Mouse (Mus musculus) limb, embryonic 11.5 days (tissue): Measurements from ENCODE around the gene Olfr1532-ps1. TPM values are rescaled to one million over a fixed set of nuclear protein-coding genes. Genes with fewer than 3 reads are reported as not detected.

Source experiments
- polyA plus RNA-seq: library from polyadenylated mRNA; unstranded; fragments of >200 nt; fragmentation: Nextera tagmentation; extraction: Ambion mirVana; gene quantifications from 2 replicates; pipeline ENCODE4 v1.2.1, GENCODE M21; 2014

The Olfr1532-ps1 gene
- polyA plus RNA-seq, 1 experiment from 2014 or later = not detected

Other genes starting within 250 kb of the Olfr1532-ps1 start
- not detected in 2 replicates for gene Olfr693, start 227.4 kb upstream of the Olfr1532-ps1 start, polyA plus RNA-seq
- not detected in 2 replicates for gene Olfr694, start 216.2 kb upstream of the Olfr1532-ps1 start, polyA plus RNA-seq
- gene Olfr695, start 191.6 kb upstream of the Olfr1532-ps1 start, polyA plus RNA-seq = not detected in 2 replicates
- not detected in 2 replicates for gene Olfr697, start 165.6 kb upstream of the Olfr1532-ps1 start, polyA plus RNA-seq
- not detected in 2 replicates for gene Olfr698, start 152.6 kb upstream of the Olfr1532-ps1 start, polyA plus RNA-seq
- not detected in 2 replicates for gene Olfr699, start 114.8 kb upstream of the Olfr1532-ps1 start, polyA plus RNA-seq
- not detected in 2 replicates for gene Olfr700, start 99.2 kb upstream of the Olfr1532-ps1 start, polyA plus RNA-seq
- not detected in 2 replicates for gene Olfr701, start 93.9 kb upstream of the Olfr1532-ps1 start, polyA plus RNA-seq
- gene Olfr702, start 74.1 kb upstream of the Olfr1532-ps1 start, polyA plus RNA-seq = not detected in 2 replicates
- not detected in 2 replicates for gene Olfr703, start 64.6 kb upstream of the Olfr1532-ps1 start, polyA plus RNA-seq
- gene Olfr704, start 44.8 kb upstream of the Olfr1532-ps1 start, polyA plus RNA-seq = not detected in 2 replicates
- gene Olfr705, start 31.1 kb upstream of the Olfr1532-ps1 start, polyA plus RNA-seq = not detected in 2 replicates
- not detected in 2 replicates for gene Olfr706, start 19.8 kb upstream of the Olfr1532-ps1 start, polyA plus RNA-seq
- not detected in 2 replicates for gene Olfr707, start 6.8 kb upstream of the Olfr1532-ps1 start, polyA plus RNA-seq
- gene Olfr709-ps1, start 24.2 kb downstream of the Olfr1532-ps1 start, polyA plus RNA-seq = not detected in 2 replicates
- gene Olfr710, start 40.3 kb downstream of the Olfr1532-ps1 start, polyA plus RNA-seq = not detected in 2 replicates
- not detected in 2 replicates for gene Olfr6, start 55.9 kb downstream of the Olfr1532-ps1 start, polyA plus RNA-seq
- gene Olfr711, start 67.5 kb downstream of the Olfr1532-ps1 start, polyA plus RNA-seq = not detected in 2 replicates
- not detected in 2 replicates for gene Olfr2, start 98.1 kb downstream of the Olfr1532-ps1 start, polyA plus RNA-seq
- gene Olfr713, start 123.2 kb downstream of the Olfr1532-ps1 start, polyA plus RNA-seq = not detected in 2 replicates
- not detected in 2 replicates for gene Olfr714, start 163.0 kb downstream of the Olfr1532-ps1 start, polyA plus RNA-seq
- gene Olfr17, start 185.2 kb downstream of the Olfr1532-ps1 start, polyA plus RNA-seq = not detected in 2 replicates
- gene Olfr715b, start 202.4 kb downstream of the Olfr1532-ps1 start, polyA plus RNA-seq = not detected in 2 replicates
- not detected in 2 replicates for gene Olfr715, start 223.1 kb downstream of the Olfr1532-ps1 start, polyA plus RNA-seq
- gene Olfr716, start 230.3 kb downstream of the Olfr1532-ps1 start, polyA plus RNA-seq = not detected in 2 replicates